Mouse (Mus musculus) G1E (cell line): Measurements from ENCODE around the gene Casq1.

Experiments used
- CTCF ChIP-seq: IDR thresholded peaks from 2 replicates; pipeline ENCODE4 v1.5.1; 2012; ENCODE audit warnings: low read depth, low read length, inconsistent platforms, mixed read lengths
- GATA1 ChIP-seq: IDR thresholded peaks from 2 replicates; pipeline ENCODE4 v1.6.1; 2012; ENCODE audit warnings: borderline replicate concordance, low read length, inconsistent platforms, mixed read lengths
- GATA2 ChIP-seq: IDR thresholded peaks from 2 replicates; pipeline ENCODE4 v1.6.1; 2012; ENCODE audit warnings: low read depth, low read length, inconsistent platforms, borderline replicate concordance
- POLR2AphosphoS5 ChIP-seq: IDR thresholded peaks from 2 replicates; pipeline ENCODE4 v1.6.1; 2012; ENCODE audit warnings: low read depth, low read length, inconsistent platforms; ENCODE audit not compliant: insufficient replicate concordance
- TAL1 ChIP-seq: conservative IDR thresholded peaks from 2 replicates; pipeline ENCODE4 v1.6.1; 2012; ENCODE audit warnings: low read depth, low read length, inconsistent platforms, mixed read lengths

GRCm38 (mm10) chr1:172197146-172197545, 22.5 kb downstream of the Casq1 start:
- no peak for TF ChIP-seq POLR2AphosphoS5
- TF ChIP-seq CTCF = no peak
- no peak for TF ChIP-seq GATA2
- no peak for TF ChIP-seq GATA1
- TF ChIP-seq TAL1 = no peak
